Mouse (Mus musculus) embryonic facial prominence, embryonic 12.5 days (tissue): ENCODE data around the gene Tigit. TPM values are rescaled to one million over a fixed set of nuclear protein-coding genes. Genes with fewer than 3 reads are reported as not detected.

Experiments
- ATAC-seq: fragments of 200-750 bp; cut with Nextera tagmentation; 2 replicates; pipeline ENCODE4 v1.8.0; 2017; ENCODE audit not compliant: insufficient number of reproducible peaks, insufficient read depth, low FRiP score, low TSS enrichment
- H3K27ac ChIP-seq: fragments of 300-500 bp; sonication (generic); 2 replicates; pipeline ENCODE4 v1.5.1; 2016; ENCODE audit warnings: mild to moderate bottlenecking
- H3K27me3 ChIP-seq: fragments of 300-500 bp; sonication (generic); 2 replicates; pipeline ENCODE4 v1.6.1; 2016; ENCODE audit warnings: mild to moderate bottlenecking, moderate library complexity
- H3K36me3 ChIP-seq: fragments of 300-500 bp; sonication (generic); 2 replicates; pipeline ENCODE4 v1.6.1; 2016; ENCODE audit warnings: mild to moderate bottlenecking
- H3K4me1 ChIP-seq: fragments of 300-500 bp; sonication (generic); 2 replicates; pipeline ENCODE4 v1.6.1; 2016
- H3K4me2 ChIP-seq: fragments of 300-500 bp; sonication (generic); replicated peaks from 2 replicates; pipeline ENCODE4 v1.6.1; 2016; ENCODE audit warnings: mild to moderate bottlenecking, moderate library complexity
- H3K4me3 ChIP-seq: fragments of 300-500 bp; sonication (generic); 2 replicates; pipeline ENCODE4 v1.5.1; 2016; ENCODE audit warnings: mild to moderate bottlenecking
- H3K9ac ChIP-seq: fragments of 300-500 bp; sonication (generic); 2 replicates; pipeline ENCODE4 v1.6.1; 2016; ENCODE audit warnings: mild to moderate bottlenecking, moderate library complexity
- H3K9me3 ChIP-seq: fragments of 300-500 bp; sonication (generic); 2 replicates; pipeline ENCODE4 v1.6.1; 2016; ENCODE audit warnings: mild to moderate bottlenecking, moderate library complexity
- WGBS: fragments of 180-500 bp; shearing (Covaris S2); methylation state at CpG from one replicate; pipeline ENCODE4 v1.1.7; 2016; 5-methylcytosine and 5-hydroxymethylcytosine counted together
- polyA plus RNA-seq: library from polyadenylated mRNA; unstranded; fragments of >200 nt; fragmentation: Nextera tagmentation; extraction: Ambion mirVana; gene quantifications from 2 replicates; pipeline ENCODE4 v1.2.1, GENCODE M21; 2016

Tigit gene
- polyA plus RNA-seq, 1 experiment from 2014 or later, result not detected

DNA sequence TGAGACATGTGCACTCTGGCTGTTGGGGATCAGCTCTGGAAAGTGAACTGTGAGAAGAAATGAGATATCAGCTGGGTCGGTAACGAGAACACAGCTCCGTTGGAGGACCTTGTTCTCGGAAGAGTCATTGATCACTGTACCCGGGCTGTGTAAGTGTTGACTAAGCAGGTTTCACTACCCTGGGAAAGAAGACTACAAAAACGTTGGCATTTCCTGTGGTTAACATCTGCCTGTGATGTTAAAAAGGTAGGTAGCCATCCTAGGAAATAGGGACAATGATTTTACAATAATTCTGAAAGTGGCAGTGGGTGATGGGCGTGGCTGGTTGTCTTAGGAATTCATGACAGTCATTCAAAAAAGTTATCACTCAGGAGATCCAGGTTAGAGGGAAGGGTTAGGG is 31.9 kb upstream of the Tigit start:
- Histone ChIP-seq H3K27ac (no peak overlapping the region), H3K36me3 (no peaks in the 10 kb centered on the region), H3K4me2 (no peak overlapping the region), H3K9me3 (no peaks in the 10 kb centered on the region), H3K27me3 (no peaks in the 10 kb centered on the region), H3K4me3 (no peak overlapping the region), H3K9ac (no peak overlapping the region), H3K4me1 (no peaks in the 10 kb centered on the region)
- ATAC-seq, result no peak
- WGBS, result 84% methylated on average over 7 of the region's 7 CpGs

DNA sequence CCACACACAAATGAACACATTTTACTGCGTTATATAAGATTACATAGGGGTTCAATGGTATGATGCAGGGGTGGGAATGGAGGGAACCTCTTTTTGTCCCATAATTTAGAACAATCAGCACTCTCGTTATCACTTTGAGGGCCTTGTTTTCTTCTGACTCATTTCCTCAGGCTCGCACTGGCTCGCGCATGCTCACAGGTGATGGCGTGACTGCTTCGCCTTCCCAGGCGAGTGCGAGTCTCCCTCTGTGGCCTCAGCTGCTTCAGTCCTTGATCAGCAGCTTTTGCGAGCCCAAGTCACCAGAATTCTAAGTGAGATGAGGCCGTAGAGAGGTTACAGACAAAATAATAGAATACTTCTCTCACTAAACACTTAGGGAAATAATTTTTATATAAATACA is 30.2 kb upstream of the Tigit start:
- Histone ChIP-seq H3K27me3 (no peaks in the 10 kb centered on the region), H3K4me2 (no peak overlapping the region), H3K9ac (no peak overlapping the region), H3K4me1 (no peaks in the 10 kb centered on the region), H3K36me3 (no peaks in the 10 kb centered on the region), H3K9me3 (no peaks in the 10 kb centered on the region), H3K27ac (no peak overlapping the region), H3K4me3 (no peak overlapping the region)
- ATAC-seq, result no peak
- WGBS, result 90% methylated on average over 11 of the region's 11 CpGs

DNA sequence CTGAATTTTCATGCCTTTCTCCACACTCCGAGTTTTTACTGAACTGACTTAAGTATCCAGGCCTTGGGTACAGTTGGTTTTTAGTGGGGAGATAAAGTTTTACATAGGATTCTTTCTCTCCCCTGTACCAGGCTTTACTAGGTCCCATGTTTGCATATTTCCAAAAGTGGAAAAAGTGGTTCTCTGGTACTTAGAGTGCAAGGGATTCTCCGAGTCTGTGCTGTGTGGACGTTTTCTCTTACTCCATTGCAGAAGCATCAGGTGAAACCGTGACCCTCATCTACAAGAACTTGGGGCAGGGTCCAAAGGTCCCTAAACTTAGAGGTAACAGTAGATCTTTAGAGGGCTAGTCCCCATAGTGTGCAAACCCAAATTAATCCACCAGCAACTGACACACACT is 28.7 kb upstream of the Tigit start:
- Histone ChIP-seq H3K4me1 (no peaks in the 10 kb centered on the region), H3K27ac (no peak overlapping the region), H3K36me3 (no peaks in the 10 kb centered on the region), H3K4me3 (no peak overlapping the region), H3K9me3 (no peaks in the 10 kb centered on the region), H3K4me2 (no peak overlapping the region), H3K9ac (no peak overlapping the region), H3K27me3 (no peaks in the 10 kb centered on the region)
- WGBS, result 85% methylated on average over 4 of the region's 4 CpGs
- no peak for ATAC-seq

GRCm38 (mm10) chr16:43691741-43692140 is 27.8 kb upstream of the Tigit start:
- 89% methylated on average over 5 of the region's 5 CpGs for WGBS
- H3K36me3 ChIP-seq, result no peaks in the 10 kb centered on the region
- H3K9me3 ChIP-seq, result no peaks in the 10 kb centered on the region
- H3K4me3 ChIP-seq, result no peak overlapping the region
- H3K27me3 ChIP-seq, result no peaks in the 10 kb centered on the region
- no peak for ATAC-seq
- no peak overlapping the region for H3K27ac ChIP-seq
- H3K4me2 ChIP-seq, result no peak overlapping the region
- H3K9ac ChIP-seq, result no peak overlapping the region
- no peaks in the 10 kb centered on the region for H3K4me1 ChIP-seq

GRCm38 (mm10) chr16:43690912-43691311 is 27.0 kb upstream of the Tigit start:
- Histone ChIP-seq H3K27me3 (no peaks in the 10 kb centered on the region), H3K9ac (no peak overlapping the region)
- 83% methylated on average over 2 of the region's 2 CpGs for WGBS

GRCm38 (mm10) chr16:43690211-43690690 is 26.3 kb upstream of the Tigit start:
- H3K9ac ChIP-seq, result no peak overlapping the region
- no peak for ATAC-seq
- 91% methylated on average over 3 of the region's 3 CpGs for WGBS

More at GRCm38 (mm10) chr16:43690912-43691311, 27.0 kb upstream of the Tigit start:
- H3K9me3 ChIP-seq, result no peaks in the 10 kb centered on the region
- H3K4me2 ChIP-seq, result no peak overlapping the region
- ATAC-seq, result no peak
- no peak overlapping the region for H3K27ac ChIP-seq
- H3K4me1 ChIP-seq, result no peaks in the 10 kb centered on the region
- H3K4me3 ChIP-seq, result no peak overlapping the region
- no peaks in the 10 kb centered on the region for H3K36me3 ChIP-seq

GRCm38 (mm10) chr16:43687968-43688367 is 24.0 kb upstream of the Tigit start:
- ATAC-seq, result no peak
- Histone ChIP-seq H3K4me2 (no peak overlapping the region), H3K9me3 (no peaks in the 10 kb centered on the region), H3K4me1 (no peaks in the 10 kb centered on the region), H3K27ac (no peak overlapping the region), H3K36me3 (no peaks in the 10 kb centered on the region), H3K4me3 (no peak overlapping the region), H3K9ac (no peak overlapping the region), H3K27me3 (no peaks in the 10 kb centered on the region)
- WGBS, result 84% methylated on average over 2 of the region's 2 CpGs

More at GRCm38 (mm10) chr16:43690211-43690690, 26.3 kb upstream of the Tigit start:
- Histone ChIP-seq H3K4me3 (no peak overlapping the region), H3K36me3 (no peaks in the 10 kb centered on the region), H3K9me3 (no peaks in the 10 kb centered on the region), H3K27me3 (no peaks in the 10 kb centered on the region), H3K27ac (no peak overlapping the region), H3K4me2 (no peak overlapping the region), H3K4me1 (no peaks in the 10 kb centered on the region)

GRCm38 (mm10) chr16:43674400-43674799 is 10.5 kb upstream of the Tigit start:
- no peaks in the 10 kb centered on the region for H3K27me3 ChIP-seq
- no peak overlapping the region for H3K9ac ChIP-seq
- no peaks in the 10 kb centered on the region for H3K9me3 ChIP-seq
- no peak overlapping the region for H3K27ac ChIP-seq
- no peak for ATAC-seq
- 48% methylated on average over 3 of the region's 3 CpGs for WGBS
- no peak overlapping the region for H3K4me2 ChIP-seq
- H3K4me1 ChIP-seq, result no peaks in the 10 kb centered on the region
- H3K36me3 ChIP-seq, result no peaks in the 10 kb centered on the region
- no peak overlapping the region for H3K4me3 ChIP-seq

DNA sequence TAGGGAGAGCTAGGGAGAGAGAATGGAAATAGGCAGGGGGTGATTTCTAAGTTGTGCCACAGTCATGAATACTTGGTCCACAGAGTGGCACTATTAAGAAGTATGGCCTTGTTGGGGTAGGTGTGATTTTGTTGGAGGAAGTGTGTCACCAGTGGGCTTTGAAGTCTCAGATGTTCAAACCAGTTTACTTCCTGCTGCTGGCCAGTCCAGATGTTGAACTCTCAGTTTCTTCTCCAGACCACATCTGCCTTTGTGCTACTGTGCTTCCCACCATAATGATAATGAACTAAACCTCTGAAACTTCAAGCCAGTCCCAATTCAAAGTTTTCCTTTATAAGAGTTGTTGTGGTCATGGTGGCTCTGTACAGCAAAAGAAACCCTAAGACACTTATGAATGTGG is 8.8 kb upstream of the Tigit start:
- no peak overlapping the region for H3K4me3 ChIP-seq
- no peaks in the 10 kb centered on the region for H3K36me3 ChIP-seq
- H3K4me2 ChIP-seq, result no peak overlapping the region
- H3K27ac ChIP-seq, result no peak overlapping the region
- H3K9me3 ChIP-seq, result no peaks in the 10 kb centered on the region
- no peaks in the 10 kb centered on the region for H3K27me3 ChIP-seq
- ATAC-seq, result no peak
- H3K9ac ChIP-seq, result no peak overlapping the region
- no peaks in the 10 kb centered on the region for H3K4me1 ChIP-seq

GRCm38 (mm10) chr16:43671972-43672371 is 8.0 kb upstream of the Tigit start:
- Histone ChIP-seq H3K27me3 (no peaks in the 10 kb centered on the region), H3K27ac (no peak overlapping the region), H3K4me3 (no peak overlapping the region), H3K36me3 (no peaks in the 10 kb centered on the region), H3K9ac (no peak overlapping the region), H3K4me1 (no peaks in the 10 kb centered on the region), H3K4me2 (no peak overlapping the region), H3K9me3 (no peaks in the 10 kb centered on the region)
- WGBS, result 80% methylated on average over 1 of the region's 1 CpGs
- no peak for ATAC-seq

DNA sequence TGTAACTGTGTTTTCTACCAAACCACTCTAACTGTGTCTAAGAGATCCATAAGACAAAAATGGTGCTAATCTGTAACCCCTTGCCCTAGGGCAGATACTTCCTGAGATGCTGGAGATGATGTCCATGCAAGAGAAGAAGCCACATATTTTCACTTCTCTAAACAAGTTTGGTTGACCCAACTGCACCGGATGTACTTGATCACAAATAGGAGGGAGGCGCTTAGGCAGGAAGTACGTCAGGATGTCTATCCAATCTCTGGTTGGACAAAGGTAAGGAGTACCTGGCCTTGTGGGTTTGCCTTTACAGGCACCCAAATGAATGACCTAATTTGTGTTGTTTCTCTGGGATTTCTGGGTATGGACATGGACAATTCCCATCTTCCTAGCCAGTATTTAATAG is 4.3 kb upstream of the Tigit start:
- ATAC-seq, result no peak
- H3K9ac ChIP-seq, result no peak overlapping the region
- no peaks in the 10 kb centered on the region for H3K9me3 ChIP-seq
- H3K27me3 ChIP-seq, result no peaks in the 10 kb centered on the region
- H3K36me3 ChIP-seq, result no peaks in the 10 kb centered on the region
- 92% methylated on average over 3 of the region's 3 CpGs for WGBS
- H3K4me3 ChIP-seq, result no peak overlapping the region
- no peaks in the 10 kb centered on the region for H3K4me1 ChIP-seq
- no peak overlapping the region for H3K27ac ChIP-seq
- no peak overlapping the region for H3K4me2 ChIP-seq

DNA sequence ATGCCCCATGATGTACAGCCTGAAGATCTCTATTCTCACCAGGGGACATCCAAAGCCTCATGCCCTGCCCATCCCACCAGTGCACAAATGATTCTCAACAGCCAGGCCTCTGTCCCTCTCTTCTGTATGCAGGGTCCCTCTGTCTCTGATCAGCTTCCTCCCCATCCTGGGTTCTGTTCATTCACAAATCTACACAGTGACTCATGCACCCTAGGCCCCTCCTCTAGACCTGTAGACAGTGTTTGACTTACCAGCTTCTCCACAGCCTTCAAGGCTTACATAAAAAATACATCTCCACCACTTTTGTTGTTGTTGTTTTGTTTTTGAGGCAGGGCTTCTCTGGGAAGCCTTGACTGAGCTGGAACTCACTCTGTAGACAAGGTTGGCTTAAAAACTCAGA is 915 bp upstream of the Tigit start:
- no peak overlapping the region for H3K4me2 ChIP-seq
- H3K36me3 ChIP-seq, result no peaks in the 10 kb centered on the region
- no peak overlapping the region for H3K27ac ChIP-seq
- ATAC-seq, result no peak
- no peaks in the 10 kb centered on the region for H3K9me3 ChIP-seq
- no peaks in the 10 kb centered on the region for H3K4me1 ChIP-seq
- no peaks in the 10 kb centered on the region for H3K27me3 ChIP-seq
- no peak overlapping the region for H3K9ac ChIP-seq
- no peak overlapping the region for H3K4me3 ChIP-seq
